Mouse (Mus musculus) liver, adult 2 months (tissue): ENCODE data around the gene Pdk2.

Experiments used
- CTCF ChIP-seq: fragments of 200-500 bp; IDR thresholded peaks from 2 replicates; pipeline ENCODE4 v1.5.1; 2011; ENCODE audit warnings: low read depth, low read length, control low read depth
- POLR2A ChIP-seq: fragments of 200-500 bp; IDR thresholded peaks from 2 replicates; pipeline ENCODE4 v1.6.1; 2011; ENCODE audit warnings: low read length, control low read depth; ENCODE audit not compliant: insufficient read depth; ENCODE audit errors: extremely low read depth

DNA sequence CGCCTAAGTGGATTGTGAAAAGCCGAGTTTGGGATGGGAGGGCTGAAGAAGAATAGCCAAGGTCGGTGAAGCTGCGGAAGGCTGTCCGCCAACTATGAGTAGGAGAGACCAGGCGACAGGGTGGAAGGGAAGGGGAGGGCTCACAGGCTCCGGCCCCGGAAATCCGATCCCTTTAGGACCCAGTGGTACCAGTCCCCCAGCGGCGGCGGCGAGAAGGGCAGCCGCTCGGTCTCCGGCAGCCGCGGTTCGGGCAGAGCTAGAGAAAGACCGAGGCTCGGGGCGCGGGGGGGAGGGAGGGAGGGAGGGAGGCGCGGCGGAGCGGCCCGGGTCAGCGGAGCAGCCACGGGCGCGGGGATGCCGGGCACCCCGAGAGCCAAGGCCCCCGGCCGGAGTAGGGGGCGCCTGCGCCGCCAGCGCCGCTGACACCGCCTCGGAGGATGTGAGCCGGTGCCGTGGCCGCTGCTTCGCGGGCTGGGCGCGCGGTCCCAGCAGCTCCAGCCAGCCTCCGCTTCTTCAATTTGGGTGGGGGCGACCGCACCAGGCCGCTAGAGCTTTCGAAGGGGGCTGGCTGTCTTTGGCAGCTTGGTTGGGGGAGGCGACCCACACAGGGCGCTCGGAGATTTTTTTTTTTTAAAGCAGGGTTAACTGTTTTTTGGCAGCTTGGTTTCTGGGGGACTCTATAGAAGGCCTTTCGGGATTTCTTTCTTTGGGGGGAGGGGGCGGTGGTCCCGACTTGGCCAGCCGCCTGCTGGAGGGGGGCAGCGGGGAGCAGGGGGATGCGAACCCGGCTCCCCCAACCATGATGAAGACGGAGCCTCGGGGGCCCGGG, 50.2 kb downstream of the Pdk2 start, which contains the start of gene Ppp1r9b:
- TF ChIP-seq CTCF (peak; percentile 69), POLR2A (peak; percentile 43; the same call in 1 of the 2 replicates)
